Mouse (Mus musculus): Measurements from ENCODE around the gene Rbl1. TPM values are rescaled to one million over a fixed set of nuclear protein-coding genes. Genes with fewer than 3 reads are reported as not detected.
A peak's percentile ranks its signal among the peaks of the same experiment; 100 is the strongest.
"Not testable (repeated sequence)": the region's sequence is repeated elsewhere in the genome, so short reads cannot be mapped to it uniquely, and the experiment has no call there.

The Rbl1 gene
- polyA plus RNA-seq, 1 experiment from 2014 or later, result 16.1 TPM

DNA sequence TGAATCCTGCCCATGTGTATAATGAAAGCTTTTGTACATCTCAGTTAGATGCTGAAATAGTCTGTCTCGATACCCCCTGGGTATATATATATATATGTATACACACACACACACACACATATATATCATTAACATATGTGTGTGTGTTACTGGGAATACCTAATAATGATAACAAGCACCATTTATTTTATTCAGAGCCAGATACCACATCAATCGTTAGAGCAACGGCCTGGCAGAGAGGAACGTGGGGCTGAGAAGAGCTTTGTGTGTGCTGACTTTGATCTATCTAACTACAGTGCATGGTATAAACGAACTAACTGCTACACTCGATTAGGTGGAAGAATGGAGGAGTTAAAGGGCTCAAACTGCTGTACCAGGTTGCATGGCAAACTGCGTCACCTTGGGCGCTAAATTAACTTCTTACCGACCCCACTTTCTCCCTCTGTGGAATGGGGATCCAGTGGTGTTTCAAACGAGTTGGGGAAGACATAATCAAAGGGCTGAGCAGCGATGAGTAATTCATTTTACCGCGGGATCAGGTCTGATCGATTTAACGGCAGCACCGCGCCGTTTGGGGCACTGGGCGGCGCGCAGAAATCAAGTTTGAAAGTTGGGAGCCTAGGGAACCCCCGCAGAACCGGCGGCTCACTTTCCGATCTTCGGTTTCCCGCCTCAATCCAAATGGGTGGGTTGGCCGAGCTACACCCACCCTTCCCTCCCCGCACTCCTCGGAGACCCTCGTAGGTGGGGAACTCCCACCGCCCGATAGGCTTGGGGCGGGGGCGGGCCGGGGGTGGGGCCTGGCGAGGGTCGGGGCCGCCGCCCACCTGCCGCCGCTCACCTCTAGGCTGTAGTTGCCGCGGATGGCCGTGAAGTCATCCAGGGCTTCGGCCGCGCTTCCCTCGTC is 622 bp downstream of the Rbl1 start:
- DNase-seq (ENCODE audit: low spot score) (peak; percentile 78), ATAC-seq (peak; percentile 86)
- H3K4me1 ChIP-seq (ENCODE audit: control insufficient read depth, insufficient read depth, low read length), result no peaks in the 10 kb centered on the region; the same call in 1 of the 2 replicates
- H3K9me3 ChIP-seq (replicated peaks; ENCODE audit: control insufficient read depth, low read length), result no peaks in the 10 kb centered on the region; the same call in 1 of the 2 replicates
- H3K4me3 ChIP-seq (ENCODE audit: low read depth, low read length), result peak overlapping the region; percentile 75
- H3K27ac ChIP-seq (ENCODE audit: low read depth, low read length), result peak overlapping the region; percentile 98
- peaks cover 9% of the 10 kb centered on the region for H3K36me3 ChIP-seq (ENCODE audit: control insufficient read depth, insufficient read depth, low read length)
- 1% methylated on average over 47 of the region's 49 CpGs for WGBS
- peak overlapping the region; percentile 82 for H3K4me2 ChIP-seq (ENCODE audit: low read length)
- H3K9ac ChIP-seq (ENCODE audit: low read length), result peak overlapping the region; percentile 98
- H3K27me3 ChIP-seq (replicated peaks; ENCODE audit: control insufficient read depth, insufficient read depth, low read length), result no peaks in the 10 kb centered on the region

DNA sequence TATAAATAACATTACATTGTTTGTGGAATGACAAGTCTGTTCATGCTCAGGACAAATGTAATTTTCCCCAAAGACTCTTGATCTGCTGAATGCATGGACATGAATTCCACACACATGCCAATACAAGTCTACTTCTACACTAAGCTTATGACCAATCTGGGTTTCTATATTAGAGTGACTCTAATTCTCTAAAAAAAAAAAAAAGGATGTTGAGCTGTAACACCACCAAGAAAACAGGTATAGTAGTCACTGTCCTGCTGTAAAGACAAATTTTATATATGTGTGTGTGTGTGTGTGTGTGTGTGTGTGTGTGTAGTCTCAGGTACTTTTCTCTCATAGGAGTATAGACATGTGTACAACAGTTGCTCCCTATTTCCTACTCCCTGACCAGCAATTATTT is 1.3 kb downstream of the Rbl1 start:
- 0 out of 2 replicates have a peak overlapping the region, but pooled peaks have one; percentile 75 for H3K4me3 ChIP-seq (ENCODE audit: low read depth, low read length)
- no peak for DNase-seq (ENCODE audit: low spot score)

DNA sequence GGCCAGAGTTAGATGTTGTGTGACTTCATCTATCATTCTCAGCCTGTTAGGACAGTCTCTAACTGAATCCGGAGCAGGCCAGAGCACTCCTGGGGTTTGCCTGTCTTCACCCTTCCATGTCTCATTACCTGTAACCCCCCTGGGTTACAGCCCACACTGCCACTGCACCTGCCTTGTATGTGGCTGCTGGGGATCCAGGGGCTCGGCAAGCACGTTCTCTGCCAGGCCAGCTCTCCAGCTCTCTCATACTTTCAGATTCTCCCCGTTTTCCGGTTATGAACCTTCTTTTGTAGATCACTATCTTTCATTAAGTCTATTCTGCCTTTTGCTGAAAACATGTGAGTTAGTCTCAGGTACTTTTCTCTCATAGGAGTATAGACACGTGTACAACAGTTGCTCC is 2.0 kb downstream of the Rbl1 start:
- Histone ChIP-seq H3K9me3 (replicated peaks; ENCODE audit: control insufficient read depth, low read length) (no peaks in the 10 kb centered on the region; the same call in 1 of the 2 replicates), H3K4me3 (ENCODE audit: low read depth, low read length) (no peak overlapping the region), H3K36me3 (ENCODE audit: control insufficient read depth, insufficient read depth, low read length) (peaks cover 18% of the 10 kb centered on the region), H3K4me1 (ENCODE audit: control insufficient read depth, insufficient read depth, low read length) (no peaks in the 10 kb centered on the region; the same call in 1 of the 2 replicates), H3K4me2 (ENCODE audit: low read length) (no peak overlapping the region), H3K9ac (ENCODE audit: low read length) (no peak overlapping the region), H3K27me3 (replicated peaks; ENCODE audit: control insufficient read depth, insufficient read depth, low read length) (no peaks in the 10 kb centered on the region), H3K27ac (ENCODE audit: low read depth, low read length) (no peak overlapping the region)
- no peak for ATAC-seq
- DNase-seq (ENCODE audit: low spot score), result no peak
- WGBS, result 73% methylated on average over 6 of the region's 6 CpGs

More for the DNA sequence above, 1.3 kb downstream of the Rbl1 start:
- Histone ChIP-seq H3K27ac (ENCODE audit: low read depth, low read length) (no peak overlapping the region), H3K9ac (ENCODE audit: low read length) (peak overlapping the region; percentile 98), H3K27me3 (replicated peaks; ENCODE audit: control insufficient read depth, insufficient read depth, low read length) (no peaks in the 10 kb centered on the region), H3K36me3 (ENCODE audit: control insufficient read depth, insufficient read depth, low read length) (peaks cover 12% of the 10 kb centered on the region), H3K4me2 (ENCODE audit: low read length) (peak overlapping the region; percentile 82), H3K4me1 (ENCODE audit: control insufficient read depth, insufficient read depth, low read length) (no peaks in the 10 kb centered on the region; the same call in 1 of the 2 replicates), H3K9me3 (replicated peaks; ENCODE audit: control insufficient read depth, low read length) (no peaks in the 10 kb centered on the region; the same call in 1 of the 2 replicates)
- ATAC-seq, result no peak

DNA sequence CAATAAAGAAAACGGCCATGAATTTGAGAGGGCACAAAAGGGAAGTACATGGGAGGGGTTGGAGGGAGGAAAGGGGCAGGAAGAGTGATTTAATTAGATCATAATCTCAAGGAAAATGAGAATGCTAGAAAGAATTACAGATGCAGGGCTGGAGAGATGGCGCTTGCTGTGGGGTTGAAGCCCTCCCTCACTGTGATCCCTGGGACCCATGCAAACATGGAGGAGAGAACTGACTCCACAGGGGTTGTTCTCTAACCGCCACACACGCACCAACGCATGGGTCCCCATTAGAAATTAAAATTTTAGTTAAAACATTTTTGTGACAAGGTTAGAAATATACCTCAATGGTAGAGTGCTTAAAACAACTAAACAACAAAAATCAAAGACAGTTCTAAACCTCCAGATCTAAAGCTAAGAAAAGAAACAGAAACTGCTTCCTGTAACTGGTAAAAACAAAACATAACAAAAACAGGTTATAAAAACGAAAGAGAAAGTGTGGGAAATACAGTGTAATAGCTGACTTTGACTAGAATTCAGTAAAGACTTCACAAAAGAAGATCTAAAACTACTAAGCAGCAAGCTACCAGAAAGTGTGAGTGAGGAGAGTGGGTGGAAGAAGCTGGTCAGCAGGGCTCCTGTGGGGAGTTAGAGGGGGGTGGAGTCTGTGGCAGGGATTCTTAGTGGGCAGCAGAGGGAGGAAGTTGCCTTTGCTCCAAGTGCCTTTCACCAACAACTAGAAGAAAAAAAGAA is 3.1 kb downstream of the Rbl1 start:
- DNase-seq (ENCODE audit: low spot score) (no peak), ATAC-seq (no peak)
- Histone ChIP-seq H3K27ac (ENCODE audit: low read depth, low read length) (no peak overlapping the region), H3K36me3 (ENCODE audit: control insufficient read depth, insufficient read depth, low read length) (peaks cover 29% of the 10 kb centered on the region), H3K9me3 (replicated peaks; ENCODE audit: control insufficient read depth, low read length) (no peaks in the 10 kb centered on the region), H3K4me1 (ENCODE audit: control insufficient read depth, insufficient read depth, low read length) (no peaks in the 10 kb centered on the region; the same call in 1 of the 2 replicates), H3K27me3 (replicated peaks; ENCODE audit: control insufficient read depth, insufficient read depth, low read length) (no peaks in the 10 kb centered on the region), H3K4me2 (ENCODE audit: low read length) (no peak overlapping the region), H3K4me3 (ENCODE audit: low read depth, low read length) (no peak overlapping the region), H3K9ac (ENCODE audit: low read length) (no peak overlapping the region)
- WGBS, result 83% methylated on average over 6 of the region's 6 CpGs

DNA sequence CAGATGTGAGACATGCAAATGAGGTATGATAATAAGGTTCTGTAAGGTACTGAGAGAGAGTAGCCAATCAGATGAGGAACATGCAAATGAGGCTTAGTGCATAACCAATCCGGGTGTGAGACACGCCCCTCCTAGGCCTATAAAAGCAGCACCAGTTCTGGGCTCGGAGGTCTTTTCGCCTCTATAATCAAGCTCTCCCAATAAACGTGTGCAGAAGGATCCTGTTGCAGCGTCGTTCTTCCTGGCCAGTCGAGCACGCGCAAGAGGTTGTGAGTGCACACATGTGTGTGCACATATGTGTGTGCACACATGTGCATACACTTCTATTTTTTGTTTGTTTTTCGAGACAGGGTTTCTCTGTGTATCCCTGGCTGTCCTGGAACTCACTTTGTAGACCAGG is 5.9 kb downstream of the Rbl1 start:
- peaks cover 53% of the 10 kb centered on the region for H3K36me3 ChIP-seq (ENCODE audit: control insufficient read depth, insufficient read depth, low read length)
- WGBS, result 95% methylated on average over 11 of the region's 11 CpGs
- not testable (repeated sequence) for H3K27ac ChIP-seq (ENCODE audit: low read depth, low read length); DNase-seq (ENCODE audit: low spot score); ATAC-seq; H3K4me3 ChIP-seq (ENCODE audit: low read depth, low read length); H3K4me1 ChIP-seq (ENCODE audit: control insufficient read depth, insufficient read depth, low read length); H3K9me3 ChIP-seq (replicated peaks; ENCODE audit: control insufficient read depth, low read length); H3K9ac ChIP-seq (ENCODE audit: low read length); H3K4me2 ChIP-seq (ENCODE audit: low read length); H3K27me3 ChIP-seq (replicated peaks; ENCODE audit: control insufficient read depth, insufficient read depth, low read length)

DNA sequence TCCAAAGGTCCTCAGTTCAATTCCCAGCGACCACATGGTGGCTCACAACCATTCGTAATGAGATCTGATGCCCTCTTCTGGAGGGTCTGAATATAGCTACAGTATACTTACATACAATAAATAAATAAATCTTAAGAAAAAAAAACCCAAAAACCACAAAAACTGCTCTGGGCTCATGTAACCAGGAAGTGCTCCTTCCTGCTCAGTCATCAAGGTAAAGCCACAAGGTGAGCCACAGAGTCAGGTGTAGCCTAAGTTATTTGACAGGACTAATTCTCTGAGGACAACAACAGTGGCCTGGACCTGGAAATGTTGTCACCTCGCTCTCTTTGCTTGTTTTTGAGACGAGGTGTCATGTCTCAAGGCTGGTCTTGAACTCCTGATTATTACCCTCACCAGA is 13.7 kb downstream of the Rbl1 start:
- no peak overlapping the region for H3K4me2 ChIP-seq (ENCODE audit: low read length)
- no peak overlapping the region for H3K9ac ChIP-seq (ENCODE audit: low read length)
- H3K27me3 ChIP-seq (replicated peaks; ENCODE audit: control insufficient read depth, insufficient read depth, low read length), result no peaks in the 10 kb centered on the region
- 95% methylated on average over 4 of the region's 4 CpGs for WGBS
- H3K36me3 ChIP-seq (ENCODE audit: control insufficient read depth, insufficient read depth, low read length), result peaks cover 91% of the 10 kb centered on the region
- no peak overlapping the region for H3K27ac ChIP-seq (ENCODE audit: low read depth, low read length)
- no peak for ATAC-seq
- no peaks in the 10 kb centered on the region for H3K9me3 ChIP-seq (replicated peaks; ENCODE audit: control insufficient read depth, low read length)
- no peaks in the 10 kb centered on the region for H3K4me1 ChIP-seq (ENCODE audit: control insufficient read depth, insufficient read depth, low read length)
- no peak overlapping the region for H3K4me3 ChIP-seq (ENCODE audit: low read depth, low read length)
- no peak for DNase-seq (ENCODE audit: low spot score)

- Histone ChIP-seq H3K9me3 (replicated peaks; ENCODE audit: control insufficient read depth, low read length) (no peaks in the 10 kb centered on the region), H3K9ac (ENCODE audit: low read length) (no peak overlapping the region), H3K27ac (ENCODE audit: low read depth, low read length) (no peak overlapping the region), H3K4me3 (ENCODE audit: low read depth, low read length) (no peak overlapping the region), H3K27me3 (replicated peaks; ENCODE audit: control insufficient read depth, insufficient read depth, low read length) (no peaks in the 10 kb centered on the region), H3K4me1 (ENCODE audit: control insufficient read depth, insufficient read depth, low read length) (no peaks in the 10 kb centered on the region), H3K36me3 (ENCODE audit: control insufficient read depth, insufficient read depth, low read length) (peaks cover 78% of the 10 kb centered on the region), H3K4me2 (ENCODE audit: low read length) (no peak overlapping the region)
- ATAC-seq, result no peak
- WGBS, result 94% methylated on average over 4 of the region's 4 CpGs
- no peak for DNase-seq (ENCODE audit: low spot score)
Measured at GRCm38 (mm10) chr2:157187223-157187622, 17.1 kb downstream of the Rbl1 start.

GRCm38 (mm10) chr2:157186504-157186903 is 17.8 kb downstream of the Rbl1 start:
- 43% methylated on average over 5 of the region's 5 CpGs for WGBS
- Histone ChIP-seq H3K9ac (ENCODE audit: low read length) (no peak overlapping the region), H3K4me1 (ENCODE audit: control insufficient read depth, insufficient read depth, low read length) (no peaks in the 10 kb centered on the region), H3K27ac (ENCODE audit: low read depth, low read length) (no peak overlapping the region), H3K4me3 (ENCODE audit: low read depth, low read length) (no peak overlapping the region), H3K27me3 (replicated peaks; ENCODE audit: control insufficient read depth, insufficient read depth, low read length) (no peaks in the 10 kb centered on the region), H3K4me2 (ENCODE audit: low read length) (no peak overlapping the region), H3K36me3 (ENCODE audit: control insufficient read depth, insufficient read depth, low read length) (peaks cover 74% of the 10 kb centered on the region), H3K9me3 (replicated peaks; ENCODE audit: control insufficient read depth, low read length) (no peaks in the 10 kb centered on the region)
- ATAC-seq (no peak), DNase-seq (ENCODE audit: low spot score) (no peak)
